Mouse (Mus musculus): Measurements from ENCODE around the gene Mtss1l. TPM values are rescaled to one million over a fixed set of nuclear protein-coding genes. Genes with fewer than 3 reads are reported as not detected.

The Mtss1l gene
- polyA plus RNA-seq, 2 experiments = 0.52 to 2.6 TPM

DNA sequence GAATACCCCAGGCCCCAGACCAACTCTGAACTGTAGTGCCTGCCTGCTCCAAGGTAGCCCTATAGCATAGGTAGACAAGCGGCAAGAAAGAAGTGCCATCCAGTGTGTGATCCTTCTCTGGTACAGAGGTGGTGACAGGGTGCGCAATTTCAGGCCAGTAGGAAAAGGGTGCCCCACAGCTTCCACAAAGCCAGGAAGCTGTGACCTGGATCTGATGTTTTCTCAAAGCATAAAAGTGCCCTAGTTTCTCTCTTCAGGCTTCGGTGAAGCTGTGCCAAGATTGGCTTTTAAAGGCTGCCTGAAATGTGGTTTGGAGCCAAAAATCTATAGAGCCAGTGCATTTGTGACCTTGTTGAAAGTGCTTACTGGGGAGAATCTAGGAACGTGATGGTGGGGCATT is 26.4 kb upstream of the Mtss1l start:
- no peak overlapping the region for H3K27ac ChIP-seq
- no peak overlapping the region for H3K4me3 ChIP-seq (ENCODE audit: insufficient read depth in 1 of 2, low read depth in 2 of 2, low read length in 2 of 2)
- H3K36me3 ChIP-seq (replicated peaks; ENCODE audit: control insufficient read depth, insufficient read depth, low read depth) = no peaks in the 10 kb centered on the region
- TF ChIP-seq CTCF (IDR thresholded peaks at IDR 0.05; ENCODE audit: low read depth) (no peak), EP300 (IDR thresholded peaks at IDR 0.05; ENCODE audit: low read depth) (no peak)
- H3K4me1 ChIP-seq (replicated peaks; ENCODE audit: control insufficient read depth in 2 of 2, insufficient read depth in 2 of 2, low read length in 1 of 2) = no peaks in the 10 kb centered on the region
- 82% methylated on average over 4 of the region's 4 CpGs for WGBS (ENCODE audit: insufficient replicate concordance)
- no peaks in the 10 kb centered on the region for H3K9me3 ChIP-seq (ENCODE audit: control insufficient read depth, low read length)
- no peaks in the 10 kb centered on the region for H3K27me3 ChIP-seq (ENCODE audit: control insufficient read depth, insufficient read depth, low read length)
- no peak overlapping the region for H3K4me2 ChIP-seq (ENCODE audit: low read depth)
- ATAC-seq (ENCODE audit: insufficient read depth) = no peak
- no peak overlapping the region for H3K9ac ChIP-seq (replicated peaks)
- no peak for DNase-seq (ENCODE audit: low read depth in 3 of 3, low spot score in 3 of 3)

DNA sequence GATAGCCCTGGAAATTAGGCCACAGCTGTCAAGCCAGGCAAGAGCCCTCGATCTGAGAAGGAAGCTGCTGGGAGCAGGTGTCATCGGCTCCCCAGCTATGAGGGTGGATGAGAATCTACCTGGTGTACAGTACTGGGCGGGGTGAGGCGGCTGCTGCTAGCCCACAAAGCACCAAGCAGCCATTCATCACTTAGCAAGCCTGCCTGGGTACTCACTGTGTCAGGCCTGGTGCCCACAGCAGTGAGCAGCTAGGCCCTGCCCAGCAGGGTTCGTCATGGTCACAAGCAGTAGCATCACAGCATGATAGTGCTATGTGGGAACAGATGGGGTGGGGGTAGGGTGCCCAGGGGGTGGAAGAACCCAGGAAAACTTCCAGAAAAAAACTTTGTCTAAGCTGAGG is 25.8 kb upstream of the Mtss1l start:
- ATAC-seq (ENCODE audit: insufficient read depth) (no peak), DNase-seq (ENCODE audit: low read depth in 3 of 3, low spot score in 3 of 3) (no peak)
- Histone ChIP-seq H3K27me3 (ENCODE audit: control insufficient read depth, insufficient read depth, low read length) (no peaks in the 10 kb centered on the region), H3K4me1 (replicated peaks; ENCODE audit: control insufficient read depth in 2 of 2, insufficient read depth in 2 of 2, low read length in 1 of 2) (no peaks in the 10 kb centered on the region), H3K27ac (no peak overlapping the region), H3K4me2 (ENCODE audit: low read depth) (no peak overlapping the region), H3K9me3 (ENCODE audit: control insufficient read depth, low read length) (no peaks in the 10 kb centered on the region), H3K4me3 (ENCODE audit: insufficient read depth in 1 of 2, low read depth in 2 of 2, low read length in 2 of 2) (no peak overlapping the region), H3K36me3 (replicated peaks; ENCODE audit: control insufficient read depth, insufficient read depth, low read depth) (no peaks in the 10 kb centered on the region), H3K9ac (replicated peaks) (no peak overlapping the region)
- WGBS (ENCODE audit: insufficient replicate concordance) = 75% methylated on average over 5 of the region's 5 CpGs
- TF ChIP-seq EP300 (IDR thresholded peaks at IDR 0.05; ENCODE audit: low read depth) (no peak), CTCF (IDR thresholded peaks at IDR 0.05; ENCODE audit: low read depth) (no peak)

DNA sequence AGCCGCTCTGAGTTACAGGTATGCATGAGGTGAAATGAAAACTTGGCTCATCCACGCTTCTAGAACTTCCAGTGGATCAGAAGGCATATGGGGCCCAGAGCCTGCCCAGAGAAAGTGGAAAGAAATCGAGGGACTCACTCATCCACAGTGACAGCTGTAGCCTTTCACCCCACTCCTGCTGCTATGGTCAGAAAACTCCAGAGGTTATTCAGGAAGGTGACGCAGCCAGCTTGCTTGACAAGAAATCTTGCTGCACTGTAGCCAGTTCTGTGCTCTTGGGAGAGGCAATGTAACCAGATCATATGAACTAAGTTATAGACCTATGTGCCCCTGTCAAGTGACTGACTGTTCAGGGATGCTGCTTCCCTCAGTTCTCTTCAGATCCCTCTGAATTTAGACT is 25.2 kb upstream of the Mtss1l start:
- H3K9ac ChIP-seq (replicated peaks) = no peak overlapping the region
- no peak overlapping the region for H3K27ac ChIP-seq
- H3K9me3 ChIP-seq (ENCODE audit: control insufficient read depth, low read length) = no peaks in the 10 kb centered on the region
- no peak overlapping the region for H3K4me3 ChIP-seq (ENCODE audit: insufficient read depth in 1 of 2, low read depth in 2 of 2, low read length in 2 of 2)
- DNase-seq (ENCODE audit: low read depth in 3 of 3, low spot score in 3 of 3) = no peak
- no peaks in the 10 kb centered on the region for H3K36me3 ChIP-seq (replicated peaks; ENCODE audit: control insufficient read depth, insufficient read depth, low read depth)
- H3K4me2 ChIP-seq (ENCODE audit: low read depth) = no peak overlapping the region
- no peaks in the 10 kb centered on the region for H3K4me1 ChIP-seq (replicated peaks; ENCODE audit: control insufficient read depth in 2 of 2, insufficient read depth in 2 of 2, low read length in 1 of 2)
- no peak for TF ChIP-seq EP300 (IDR thresholded peaks at IDR 0.05; ENCODE audit: low read depth)
- TF ChIP-seq CTCF (IDR thresholded peaks at IDR 0.05; ENCODE audit: low read depth) = no peak
- ATAC-seq (ENCODE audit: insufficient read depth) = no peak
- WGBS (ENCODE audit: insufficient replicate concordance) = 75% methylated on average over 4 of the region's 4 CpGs
- no peaks in the 10 kb centered on the region for H3K27me3 ChIP-seq (ENCODE audit: control insufficient read depth, insufficient read depth, low read length)

DNA sequence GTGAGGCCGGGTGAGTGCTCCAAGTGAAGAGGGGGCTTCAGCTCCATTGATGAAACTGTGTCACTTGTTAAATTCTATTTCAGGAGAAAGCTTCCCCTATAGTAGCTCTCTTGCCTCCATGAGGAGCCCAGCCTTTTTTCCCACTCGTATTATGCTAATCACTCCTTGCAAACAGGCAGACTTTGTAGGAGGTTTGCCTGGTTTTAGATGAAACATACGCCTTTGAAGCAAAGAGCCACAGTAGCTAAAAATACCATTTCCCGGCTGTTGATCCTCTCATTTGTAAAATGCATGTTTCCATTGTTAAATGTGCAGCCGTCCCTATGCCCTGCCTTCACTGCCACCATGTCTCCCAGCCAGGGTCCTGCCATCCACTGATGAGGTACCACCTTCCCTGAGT is 23.7 kb upstream of the Mtss1l start:
- H3K27ac ChIP-seq = no peak overlapping the region
- 78% methylated on average over 5 of the region's 5 CpGs for WGBS (ENCODE audit: insufficient replicate concordance)
- ATAC-seq (ENCODE audit: insufficient read depth) (no peak), DNase-seq (ENCODE audit: low read depth in 3 of 3, low spot score in 3 of 3) (no peak)
- H3K4me2 ChIP-seq (ENCODE audit: low read depth) = no peak overlapping the region
- H3K9me3 ChIP-seq (ENCODE audit: control insufficient read depth, low read length) = no peaks in the 10 kb centered on the region
- no peak overlapping the region for H3K9ac ChIP-seq (replicated peaks)
- TF ChIP-seq CTCF (IDR thresholded peaks at IDR 0.05; ENCODE audit: low read depth) (no peak), EP300 (IDR thresholded peaks at IDR 0.05; ENCODE audit: low read depth) (no peak)
- H3K4me3 ChIP-seq (ENCODE audit: insufficient read depth in 1 of 2, low read depth in 2 of 2, low read length in 2 of 2) = no peak overlapping the region
- no peaks in the 10 kb centered on the region for H3K27me3 ChIP-seq (ENCODE audit: control insufficient read depth, insufficient read depth, low read length)
- H3K4me1 ChIP-seq (replicated peaks; ENCODE audit: control insufficient read depth in 2 of 2, insufficient read depth in 2 of 2, low read length in 1 of 2) = no peaks in the 10 kb centered on the region
- H3K36me3 ChIP-seq (replicated peaks; ENCODE audit: control insufficient read depth, insufficient read depth, low read depth) = no peaks in the 10 kb centered on the region

DNA sequence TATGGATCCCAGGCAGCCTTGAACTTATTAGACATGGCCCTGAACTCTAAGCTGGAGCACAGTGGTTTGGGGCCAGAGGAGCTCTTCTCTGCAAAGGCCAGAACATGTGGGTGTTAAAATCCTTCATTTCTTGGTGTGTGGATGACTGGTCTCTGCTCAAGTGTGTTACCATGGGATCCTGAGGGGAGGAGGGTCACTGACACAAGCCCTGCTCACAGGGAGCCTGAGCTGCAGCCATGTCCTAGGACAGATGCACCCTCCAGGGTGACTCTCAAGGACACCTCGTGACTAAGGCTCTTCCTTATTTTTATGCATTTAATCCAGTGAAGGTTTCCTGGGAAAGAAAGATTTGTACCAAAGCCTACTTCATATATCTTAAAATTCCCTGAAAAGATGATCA is 23.2 kb upstream of the Mtss1l start:
- Histone ChIP-seq H3K4me2 (ENCODE audit: low read depth) (no peak overlapping the region), H3K36me3 (replicated peaks; ENCODE audit: control insufficient read depth, insufficient read depth, low read depth) (no peaks in the 10 kb centered on the region), H3K9ac (replicated peaks) (no peak overlapping the region), H3K4me3 (ENCODE audit: insufficient read depth in 1 of 2, low read depth in 2 of 2, low read length in 2 of 2) (no peak overlapping the region), H3K27ac (no peak overlapping the region), H3K9me3 (ENCODE audit: control insufficient read depth, low read length) (no peaks in the 10 kb centered on the region), H3K4me1 (replicated peaks; ENCODE audit: control insufficient read depth in 2 of 2, insufficient read depth in 2 of 2, low read length in 1 of 2) (no peaks in the 10 kb centered on the region), H3K27me3 (ENCODE audit: control insufficient read depth, insufficient read depth, low read length) (no peaks in the 10 kb centered on the region)
- 71% methylated on average over 1 of the region's 1 CpGs for WGBS (ENCODE audit: insufficient replicate concordance)
- no peak for TF ChIP-seq EP300 (IDR thresholded peaks at IDR 0.05; ENCODE audit: low read depth)
- TF ChIP-seq CTCF (IDR thresholded peaks at IDR 0.05; ENCODE audit: low read depth) = no peak
- no peak for DNase-seq (ENCODE audit: low read depth in 3 of 3, low spot score in 3 of 3)
- no peak for ATAC-seq (ENCODE audit: insufficient read depth)
